Mouse (Mus musculus) cerebellum, postnatal 36 days (tissue): ENCODE data around the gene Neurl1a.
A peak's percentile ranks its signal among the peaks of the same experiment; 100 is the strongest.
"Not testable (repeated sequence)": the region's sequence is repeated elsewhere in the genome, so short reads cannot be mapped to it uniquely, and the experiment has no call there.

ENCODE experiments used
- DNase-seq, 2 experiments: peaks; one replicate each; pipeline ENCODE4 v3.0.0; 2021 to 2022; ENCODE audit warnings: mixed read lengths in 2 of 2

The Neurl1a gene

GRCm38 (mm10) chr19:47178431-47179271 is at the start of gene Neurl1a:
TSS of gene Neurl1a (plus strand) at chr19:47178820.
- peak; percentile 62 to 72 for DNase-seq

- DNase-seq, result no peak
Observed at GRCm38 (mm10) chr19:47128835-47129234, 49.8 kb upstream of the Neurl1a start.

GRCm38 (mm10) chr19:47130551-47131125 is 48.0 kb upstream of the Neurl1a start:
- no peak for DNase-seq

- DNase-seq, result no peak
Observed at GRCm38 (mm10) chr19:47133161-47133560, 45.5 kb upstream of the Neurl1a start.

GRCm38 (mm10) chr19:47135568-47135967 is 43.1 kb upstream of the Neurl1a start:
- no peak for DNase-seq

- DNase-seq, result no peak
Observed at GRCm38 (mm10) chr19:47136170-47136569, 42.5 kb upstream of the Neurl1a start.

- peak; percentile 16 to 21 for DNase-seq
Observed at GRCm38 (mm10) chr19:47137051-47137581, 41.5 kb upstream of the Neurl1a start.

GRCm38 (mm10) chr19:47137771-47138421 is 40.7 kb upstream of the Neurl1a start, which contains the start of gene Calhm2:
TSS of gene Calhm2 (minus strand) at chr19:47138294.
- DNase-seq, result peak in 1 of 2 experiments; percentile 7

- not testable (repeated sequence) for DNase-seq
Observed at GRCm38 (mm10) chr19:47139611-47140010, 39.0 kb upstream of the Neurl1a start.

GRCm38 (mm10) chr19:47142438-47142837 is 36.2 kb upstream of the Neurl1a start:
- no peak for DNase-seq

GRCm38 (mm10) chr19:47144154-47144553 is 34.5 kb upstream of the Neurl1a start, which contains the start of gene Calhm1:
TSS of gene Calhm1 (minus strand) at chr19:47144254.
- no peak for DNase-seq

GRCm38 (mm10) chr19:47148267-47148847 is 30.3 kb upstream of the Neurl1a start:
- no peak for DNase-seq

GRCm38 (mm10) chr19:47149854-47150253 is 28.8 kb upstream of the Neurl1a start:
- DNase-seq, result no peak

GRCm38 (mm10) chr19:47151332-47152061 is 27.1 kb upstream of the Neurl1a start:
- peak; percentile 41 to 44 for DNase-seq

GRCm38 (mm10) chr19:47152062-47152369 is 26.6 kb upstream of the Neurl1a start:
- no peak for DNase-seq

- DNase-seq, result no peak
Observed at GRCm38 (mm10) chr19:47153767-47154166, 24.9 kb upstream of the Neurl1a start.

- no peak for DNase-seq
Observed at GRCm38 (mm10) chr19:47157664-47158063, 21.0 kb upstream of the Neurl1a start, which contains the start of gene Calhm3. TSS of gene Calhm3 (minus strand) at chr19:47157764.

GRCm38 (mm10) chr19:47161669-47162068 is 17.0 kb upstream of the Neurl1a start:
- no peak for DNase-seq

GRCm38 (mm10) chr19:47163176-47163744 is 15.4 kb upstream of the Neurl1a start:
- DNase-seq, result no peak

GRCm38 (mm10) chr19:47166758-47167157 is 11.9 kb upstream of the Neurl1a start:
- DNase-seq, result no peak

- DNase-seq, result no peak
Observed at GRCm38 (mm10) chr19:47167617-47168214, 10.9 kb upstream of the Neurl1a start.
